ENCODE assay signal across 39 mouse cellular contexts in the genomic region with DNA sequence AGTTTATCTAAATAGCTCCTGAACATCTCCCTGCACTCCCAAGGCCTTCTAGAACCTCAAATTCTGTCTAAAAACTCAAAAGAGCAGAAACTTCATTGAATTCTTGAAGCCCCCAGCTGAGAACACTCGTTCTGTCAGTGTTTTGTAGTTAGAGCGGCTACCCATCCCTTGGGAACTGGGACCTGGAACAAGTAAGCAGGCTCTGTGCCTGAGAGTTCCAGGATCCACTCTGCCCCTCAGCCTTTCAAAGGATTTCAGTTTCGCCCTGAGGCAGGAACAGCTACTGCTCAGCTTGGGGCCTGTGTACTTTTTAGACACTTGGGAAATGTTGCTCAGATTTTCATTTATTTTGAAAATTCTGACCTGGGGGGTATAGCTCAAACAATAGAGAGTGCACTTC. TPM values are rescaled to one million over a fixed set of nuclear protein-coding genes. Genes with fewer than 3 reads are reported as not detected.
"Had no signal": no experiment of that assay in that cellular context is flagged by ENCODE, and none has a peak within 500 bp of the region (broad histone marks: within the 10 kb centered on the region; RNA-seq: fewer than 3 reads in every experiment).

Gene Gm10842, plus strand, starts transcription at position 301 of the 400 bp plus-strand sequence.

- H3K27ac ChIP-seq: embryonic facial prominence, embryonic 10.5 days; embryonic facial prominence, embryonic 12.5 days; embryonic facial prominence, embryonic 13.5 days; embryonic facial prominence, embryonic 15.5 days; forebrain, embryonic 10.5 days; forebrain, embryonic 12.5 days; forebrain, embryonic 13.5 days; forebrain, embryonic 15.5 days; gastrocnemius, adult 2 months had no signal

- H3K36me3 ChIP-seq: embryonic facial prominence, embryonic 12.5 days; embryonic facial prominence, embryonic 13.5 days; embryonic facial prominence, embryonic 15.5 days; forebrain, embryonic 12.5 days; forebrain, embryonic 15.5 days had no signal

- ATAC-seq: forebrain, embryonic 13.5 days; forebrain, embryonic 14.5 days; forebrain, embryonic 15.5 days; forebrain, embryonic 16.5 days; forebrain, postnatal 0 days had no signal

- H3K4me3 ChIP-seq: embryonic facial prominence, embryonic 10.5 days; embryonic facial prominence, embryonic 12.5 days; embryonic facial prominence, embryonic 13.5 days; embryonic facial prominence, embryonic 15.5 days; erythroblast, embryonic 14.5 days; forebrain, embryonic 10.5 days; forebrain, embryonic 12.5 days; forebrain, embryonic 13.5 days; forebrain, embryonic 15.5 days; gastrocnemius, adult 2 months had no signal

- H3K4me1 ChIP-seq: embryonic facial prominence, embryonic 13.5 days; forebrain, embryonic 13.5 days; forebrain, embryonic 15.5 days had no signal

- H3K9me3 ChIP-seq: embryonic facial prominence, embryonic 10.5 days; embryonic facial prominence, embryonic 12.5 days; embryonic facial prominence, embryonic 13.5 days; embryonic facial prominence, embryonic 15.5 days; forebrain, embryonic 10.5 days; forebrain, embryonic 12.5 days; forebrain, embryonic 13.5 days; forebrain, embryonic 15.5 days had no signal

- H3K9ac ChIP-seq: embryonic facial prominence, embryonic 12.5 days; embryonic facial prominence, embryonic 13.5 days; embryonic facial prominence, embryonic 15.5 days; forebrain, embryonic 12.5 days; forebrain, embryonic 13.5 days; forebrain, embryonic 15.5 days; forebrain, postnatal 0 days had no signal

- H3K4me2 ChIP-seq: embryonic facial prominence, embryonic 12.5 days; embryonic facial prominence, embryonic 13.5 days; embryonic facial prominence, embryonic 15.5 days; forebrain, embryonic 12.5 days; forebrain, embryonic 13.5 days; forebrain, embryonic 15.5 days had no signal

- DNase-seq: cerebellum, adult 18-20 months; cerebellum, adult 2 months; cerebellum, adult 8-10 months; cerebellum, adult 9-10 months; cerebellum, adult 9-11 months; cerebellum, postnatal 10 days; cerebellum, postnatal 14 days; cerebellum, postnatal 25 days; cerebellum, postnatal 36 days; embryo, embryonic 11 days; forebrain, postnatal 0 days; gastrocnemius, adult 2 months; gastrocnemius, postnatal 10 days; gastrocnemius, postnatal 14 days; gastrocnemius, postnatal 25 days; heart, adult 11 months; heart, adult 18-20 months had no signal

- H3K27me3 ChIP-seq: embryonic facial prominence, embryonic 13.5 days; embryonic facial prominence, embryonic 15.5 days; forebrain, embryonic 12.5 days; forebrain, embryonic 13.5 days; forebrain, embryonic 15.5 days had no signal

RNA-seq across cellular contexts. Expression of gene Gm10842, which starts in this region (rescaled TPM):
- total RNA-seq: common myeloid progenitor, adult 5-6 weeks; forebrain, postnatal 0 days; gastrocnemius, adult 18-20 months; gastrocnemius, adult 2 months; gastrocnemius, adult 8-10 months; gastrocnemius, postnatal 10 days; gastrocnemius, postnatal 14 days; gastrocnemius, postnatal 25 days; gastrocnemius, postnatal 4 days; granulocyte monocyte progenitor cell, adult 5-6 weeks; heart, adult 18-20 months had no signal
- polyA plus RNA-seq: cerebellum, adult 2 months; cortical plate, adult 2 months; embryonic facial prominence, embryonic 10.5 days; embryonic facial prominence, embryonic 11.5 days; embryonic facial prominence, embryonic 12.5 days; embryonic facial prominence, embryonic 13.5 days; embryonic facial prominence, embryonic 14.5 days; embryonic facial prominence, embryonic 15.5 days; erythroblast, embryonic 14.5 days; forebrain, embryonic 10.5 days; forebrain, embryonic 11.5 days; forebrain, embryonic 12.5 days; forebrain, embryonic 13.5 days; forebrain, embryonic 14.5 days; forebrain, embryonic 15.5 days; forebrain, embryonic 16.5 days; forebrain, postnatal 0 days; frontal cortex, adult 2 months; gonadal fat pad, adult 2 months had no signal
